Mouse (Mus musculus): ENCODE data around the gene Akap6. TPM values are rescaled to one million over a fixed set of nuclear protein-coding genes. Genes with fewer than 3 reads are reported as not detected.
"Not testable (repeated sequence)": the region's sequence is repeated elsewhere in the genome, so short reads cannot be mapped to it uniquely, and the experiment has no call there.

Gene Akap6
- polyA plus RNA-seq, 1 experiment from 2014 or later: 29.1 TPM

DNA sequence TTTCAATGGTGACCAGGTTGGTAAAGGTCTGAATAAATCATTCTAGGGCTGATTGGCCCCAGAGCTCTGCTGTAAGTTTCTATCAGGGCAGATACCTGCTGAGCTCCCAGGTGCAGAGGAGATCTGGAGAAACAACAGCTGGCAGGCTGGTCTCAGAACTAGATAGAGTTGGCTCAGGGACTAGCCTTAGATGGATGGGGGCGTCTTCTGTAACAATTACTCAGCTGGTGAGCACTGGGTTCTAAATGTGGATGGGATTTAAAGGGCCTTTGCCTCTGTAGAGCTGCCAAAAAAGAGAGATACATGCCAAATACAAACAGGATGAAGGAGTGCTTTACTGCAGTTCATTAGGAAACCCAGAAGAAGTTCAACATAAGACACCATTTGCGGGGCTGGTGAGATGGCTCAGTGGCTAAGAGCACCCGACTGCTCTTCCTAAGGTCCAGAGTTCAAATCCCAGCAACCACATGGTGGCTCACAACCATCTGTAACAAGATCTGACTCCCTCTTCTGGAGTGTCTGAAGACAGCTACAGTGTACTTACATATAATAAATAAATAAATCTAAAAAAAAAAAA, 24.9 kb downstream of the Akap6 start:
- WGBS: 64% methylated on average over 3 of the region's 3 CpGs
- H3K9ac ChIP-seq; H3K9me3 ChIP-seq; H3K27me3 ChIP-seq (replicated peaks); H3K4me1 ChIP-seq; H3K36me3 ChIP-seq (replicated peaks); H3K27ac ChIP-seq; H3K4me3 ChIP-seq; H3K4me2 ChIP-seq; ATAC-seq (replicated peaks): not testable (repeated sequence)

DNA sequence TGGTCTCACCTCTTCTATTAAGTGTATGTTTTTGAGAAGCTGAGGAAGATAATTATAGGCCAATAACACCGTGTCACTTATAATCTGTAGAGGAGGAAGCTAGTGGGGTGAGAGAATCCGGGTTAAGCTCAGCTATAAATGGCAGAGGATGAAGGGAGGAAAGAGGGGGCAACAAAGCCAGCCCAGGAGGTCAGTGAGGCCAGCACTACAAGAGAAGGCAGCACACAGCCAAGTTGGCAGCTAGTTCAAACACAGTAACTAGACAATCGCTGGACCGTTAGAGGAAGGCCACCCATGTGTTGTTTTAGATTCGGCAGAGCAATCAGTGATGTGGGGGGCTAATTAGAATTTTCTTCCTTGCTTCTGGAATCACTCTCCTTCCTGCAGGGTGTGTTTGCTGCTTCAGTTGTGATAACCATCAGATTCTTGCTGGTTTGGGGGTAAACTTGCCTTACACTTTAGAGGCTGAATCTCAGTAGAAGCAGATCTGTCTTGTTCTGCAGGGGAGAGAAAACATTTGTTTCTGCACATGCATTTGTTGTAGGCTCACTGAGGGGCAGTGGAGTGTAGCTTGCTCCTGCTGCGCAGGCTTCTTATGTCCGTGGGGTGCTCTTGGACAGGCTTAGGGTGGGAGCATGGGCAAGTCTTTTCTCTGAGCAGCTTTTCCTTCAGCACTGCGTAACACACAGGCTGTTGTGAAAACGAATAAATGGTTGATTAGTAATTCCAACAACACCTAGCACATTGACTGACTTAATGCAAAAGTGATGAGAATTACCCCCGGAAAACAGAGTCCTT, 27.4 kb downstream of the Akap6 start:
- no peaks in the 10 kb centered on the region for H3K27me3 ChIP-seq (replicated peaks)
- no peak overlapping the region for H3K27ac ChIP-seq
- ATAC-seq (replicated peaks): 0 out of 2 replicates have a peak, but pooled peaks have one; percentile 45
- H3K4me1 ChIP-seq: peaks cover 8% of the 10 kb centered on the region
- H3K9ac ChIP-seq: no peak overlapping the region
- H3K36me3 ChIP-seq (replicated peaks): no peaks in the 10 kb centered on the region
- H3K4me2 ChIP-seq: no peak overlapping the region
- H3K9me3 ChIP-seq: no peaks in the 10 kb centered on the region
- 31% methylated on average over 10 of the region's 10 CpGs for WGBS
- H3K4me3 ChIP-seq: no peak overlapping the region

DNA sequence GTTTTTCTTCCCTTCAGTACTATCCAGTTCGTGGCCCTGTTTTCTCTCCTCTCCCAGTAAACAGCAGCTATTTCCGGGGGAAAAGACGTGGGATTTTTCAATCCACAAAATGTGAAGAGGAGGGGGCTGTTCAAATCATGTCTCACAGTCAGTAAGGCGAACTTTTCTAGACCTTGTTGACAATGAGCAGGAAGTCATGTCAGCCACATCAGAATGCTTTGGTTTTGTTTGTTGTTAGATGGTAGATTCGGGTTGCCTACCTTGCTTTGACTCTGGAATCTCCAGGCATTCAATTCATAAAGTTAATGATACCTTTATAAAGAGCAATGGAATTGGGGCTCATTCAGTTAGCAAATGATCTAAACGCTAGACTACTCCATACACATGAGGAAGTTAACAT, 30.2 kb downstream of the Akap6 start:
- ATAC-seq (replicated peaks): no peak
- WGBS: 90% methylated on average over 6 of the region's 6 CpGs
- H3K27me3 ChIP-seq (replicated peaks): no peaks in the 10 kb centered on the region
- no peak overlapping the region for H3K9ac ChIP-seq
- H3K4me2 ChIP-seq: no peak overlapping the region
- no peaks in the 10 kb centered on the region for H3K36me3 ChIP-seq (replicated peaks)
- H3K27ac ChIP-seq: no peak overlapping the region
- H3K4me1 ChIP-seq: peaks cover 8% of the 10 kb centered on the region
- no peaks in the 10 kb centered on the region for H3K9me3 ChIP-seq
- H3K4me3 ChIP-seq: no peak overlapping the region

DNA sequence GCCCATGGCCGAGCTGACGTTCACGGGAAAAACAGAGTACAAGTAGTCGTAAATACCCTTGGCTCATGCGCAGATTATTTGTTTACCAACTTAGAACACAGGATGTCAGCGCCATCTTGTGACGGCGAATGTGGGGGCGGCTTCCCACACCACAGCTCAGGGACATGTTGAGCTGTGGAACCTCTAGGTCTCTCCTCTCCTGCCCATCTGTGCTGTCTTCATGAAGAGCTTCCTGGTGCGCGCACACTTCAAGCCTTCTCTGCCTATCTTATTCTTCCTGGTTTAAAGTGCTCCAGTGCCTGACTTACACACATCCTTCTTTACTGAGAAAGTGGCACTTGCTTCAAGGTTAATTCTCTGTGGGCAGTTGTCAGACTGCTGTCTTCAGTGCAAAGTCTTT, 36.0 kb downstream of the Akap6 start:
- H3K27me3 ChIP-seq (replicated peaks); H3K4me3 ChIP-seq; H3K9me3 ChIP-seq; H3K9ac ChIP-seq; H3K27ac ChIP-seq; H3K4me2 ChIP-seq; ATAC-seq (replicated peaks); H3K36me3 ChIP-seq (replicated peaks); H3K4me1 ChIP-seq: not testable (repeated sequence)
- whole genome bisulfite sequencing: 98% methylated on average over 6 of the region's 11 CpGs

DNA sequence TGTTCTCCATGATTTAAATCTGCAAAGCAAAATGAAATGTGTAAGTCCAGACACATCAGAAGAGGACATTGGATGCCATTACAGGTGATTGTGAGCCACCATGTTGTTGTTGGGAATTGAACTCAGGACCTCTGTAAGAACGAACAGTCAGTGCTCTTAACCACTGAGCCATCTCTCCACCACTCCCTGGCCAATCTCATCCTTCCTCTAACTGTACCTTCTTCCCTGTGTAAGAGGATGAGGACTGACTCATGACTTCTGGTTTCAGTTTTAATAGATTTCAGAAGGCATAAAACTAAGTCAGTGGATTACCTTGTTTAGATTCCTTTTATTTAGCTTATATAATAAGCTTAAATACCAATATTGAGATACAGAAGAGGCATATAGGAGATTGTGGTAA, 38.0 kb downstream of the Akap6 start:
- Histone ChIP-seq H3K4me1 (no peaks in the 10 kb centered on the region), H3K4me3 (no peak overlapping the region)

DNA sequence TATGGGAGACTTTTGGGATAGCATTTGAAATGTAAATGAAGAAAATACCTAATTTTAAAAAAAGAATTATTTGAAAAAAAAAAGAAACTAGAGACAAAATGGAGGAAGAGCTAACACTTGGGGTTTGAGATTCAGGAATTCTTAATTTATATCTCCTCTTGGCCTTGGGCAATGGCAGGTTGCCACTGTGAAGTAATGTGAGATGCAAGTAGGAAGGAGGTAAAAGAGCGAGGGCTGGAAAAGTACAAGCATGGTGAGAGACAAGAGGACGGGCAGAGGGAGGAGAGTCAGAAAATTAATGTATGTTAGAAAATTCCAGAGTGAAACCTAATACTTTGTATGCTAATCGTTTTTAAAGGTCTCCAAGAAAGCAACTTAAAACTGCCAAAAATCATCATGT, 40.1 kb downstream of the Akap6 start:
- 87% methylated on average over 3 of the region's 3 CpGs for WGBS
- Histone ChIP-seq H3K9ac (no peak overlapping the region), H3K27me3 (replicated peaks) (no peaks in the 10 kb centered on the region), H3K4me2 (no peak overlapping the region), H3K9me3 (no peaks in the 10 kb centered on the region), H3K27ac (no peak overlapping the region), H3K4me1 (no peaks in the 10 kb centered on the region), H3K4me3 (no peak overlapping the region), H3K36me3 (replicated peaks) (no peaks in the 10 kb centered on the region)
- ATAC-seq (replicated peaks): no peak

More for the DNA sequence above, 38.0 kb downstream of the Akap6 start:
- Histone ChIP-seq H3K4me2 (no peak overlapping the region), H3K9me3 (no peaks in the 10 kb centered on the region), H3K27ac (no peak overlapping the region), H3K9ac (no peak overlapping the region), H3K36me3 (replicated peaks) (no peaks in the 10 kb centered on the region), H3K27me3 (replicated peaks) (no peaks in the 10 kb centered on the region)
- 100% methylated on average over 1 of the region's 1 CpGs for WGBS
- no peak for ATAC-seq (replicated peaks)

DNA sequence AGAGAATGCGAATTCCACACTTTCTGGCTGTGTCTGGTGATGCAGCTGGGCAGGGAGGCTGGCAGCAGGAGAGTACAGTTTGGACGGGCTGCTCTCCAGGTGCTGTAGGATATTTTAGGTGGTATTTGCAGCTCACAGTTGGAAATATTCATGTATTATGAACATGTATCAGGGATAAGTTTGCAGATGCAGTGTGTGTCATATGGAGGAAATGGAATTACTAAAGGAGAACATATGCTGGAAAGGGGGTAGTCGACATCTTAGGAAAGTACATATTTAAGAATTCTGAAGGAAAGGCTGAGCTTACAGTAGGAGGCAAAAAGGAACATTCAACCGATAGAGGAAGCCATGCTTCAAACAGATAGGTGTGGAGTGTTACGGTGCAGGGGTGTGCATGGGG, 42.6 kb downstream of the Akap6 start:
- Histone ChIP-seq H3K27ac (no peak overlapping the region), H3K4me3 (no peak overlapping the region), H3K9ac (no peak overlapping the region), H3K27me3 (replicated peaks) (no peaks in the 10 kb centered on the region), H3K9me3 (no peaks in the 10 kb centered on the region), H3K36me3 (replicated peaks) (no peaks in the 10 kb centered on the region), H3K4me1 (no peaks in the 10 kb centered on the region), H3K4me2 (no peak overlapping the region)
- 93% methylated on average over 5 of the region's 5 CpGs for WGBS
- no peak for ATAC-seq (replicated peaks)

DNA sequence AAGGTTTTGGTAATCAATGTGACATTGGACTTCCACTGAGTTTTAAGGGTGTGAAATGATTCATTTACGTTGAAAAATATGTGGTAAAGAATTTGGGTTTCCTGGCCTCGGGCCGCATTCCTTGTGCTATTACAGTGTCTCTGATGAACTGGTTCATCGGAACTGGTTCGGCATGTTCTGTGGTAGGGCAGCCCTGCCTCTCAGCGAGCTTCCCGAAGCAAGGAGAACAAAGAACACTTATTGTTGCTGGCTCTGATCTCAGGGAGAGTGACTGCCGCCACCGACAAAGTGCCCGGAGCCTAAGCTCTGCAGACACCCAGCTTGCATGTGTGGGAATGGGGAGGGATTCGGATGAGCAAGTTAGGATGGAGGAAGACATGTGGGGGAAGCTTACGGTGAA, 50.8 kb downstream of the Akap6 start:
- Histone ChIP-seq H3K4me1 (peaks cover 5% of the 10 kb centered on the region), H3K4me3 (no peak overlapping the region), H3K9me3 (no peaks in the 10 kb centered on the region), H3K36me3 (replicated peaks) (no peaks in the 10 kb centered on the region), H3K4me2 (no peak overlapping the region), H3K9ac (no peak overlapping the region), H3K27me3 (replicated peaks) (no peaks in the 10 kb centered on the region), H3K27ac (no peak overlapping the region)
- WGBS: 56% methylated on average over 12 of the region's 12 CpGs
- ATAC-seq (replicated peaks): no peak

DNA sequence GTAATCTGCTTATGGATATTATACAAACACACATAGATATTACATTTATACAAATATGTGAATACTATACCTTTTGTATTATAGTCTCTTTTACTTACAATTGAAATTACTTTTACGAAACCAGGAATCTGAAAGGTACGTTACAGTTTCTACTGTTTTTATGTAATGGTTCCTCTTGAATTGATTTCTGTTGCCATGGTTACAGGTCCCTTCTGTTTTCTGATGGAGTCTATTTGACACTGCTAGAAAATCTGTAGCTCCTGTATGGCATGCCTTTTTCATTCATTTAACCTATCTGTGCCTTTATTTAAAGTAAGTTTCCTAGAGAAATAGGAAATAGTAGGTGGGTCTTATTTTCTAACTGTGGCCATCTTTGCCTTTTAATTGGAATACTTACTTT, 56.5 kb downstream of the Akap6 start:
- no peaks in the 10 kb centered on the region for H3K9me3 ChIP-seq
- peaks cover 9% of the 10 kb centered on the region for H3K4me1 ChIP-seq
- H3K27me3 ChIP-seq (replicated peaks): no peaks in the 10 kb centered on the region
- WGBS: 60% methylated on average over 2 of the region's 2 CpGs
- no peak overlapping the region for H3K27ac ChIP-seq
- H3K36me3 ChIP-seq (replicated peaks): no peaks in the 10 kb centered on the region
- no peak overlapping the region for H3K4me3 ChIP-seq
- no peak overlapping the region for H3K9ac ChIP-seq
- ATAC-seq (replicated peaks): no peak
- H3K4me2 ChIP-seq: no peak overlapping the region

DNA sequence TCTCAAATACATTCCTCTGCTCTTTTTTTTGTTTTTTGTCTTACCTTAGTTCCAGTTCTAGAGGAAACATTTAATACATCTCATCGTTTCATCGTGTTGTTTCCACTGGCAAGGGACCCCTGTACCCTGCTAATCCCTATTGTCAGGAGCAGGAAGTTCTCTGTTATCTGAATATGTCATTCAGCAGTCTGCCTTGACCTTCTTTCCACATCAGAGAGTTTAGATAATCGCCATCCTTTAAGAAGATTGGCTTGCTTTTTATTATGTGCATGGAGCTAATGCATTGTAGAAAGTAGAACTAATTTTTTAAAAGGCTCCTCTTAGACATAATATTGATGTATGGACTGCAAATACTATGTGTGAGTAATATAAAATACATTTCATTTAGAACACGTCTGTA, 58.7 kb downstream of the Akap6 start:
- no peak for ATAC-seq (replicated peaks)
- Histone ChIP-seq H3K9me3 (no peaks in the 10 kb centered on the region), H3K4me1 (peaks cover 7% of the 10 kb centered on the region), H3K4me2 (no peak overlapping the region), H3K9ac (no peak overlapping the region), H3K36me3 (replicated peaks) (no peaks in the 10 kb centered on the region), H3K27ac (no peak overlapping the region), H3K27me3 (replicated peaks) (no peaks in the 10 kb centered on the region), H3K4me3 (no peak overlapping the region)
- 10% methylated on average over 4 of the region's 4 CpGs for WGBS

DNA sequence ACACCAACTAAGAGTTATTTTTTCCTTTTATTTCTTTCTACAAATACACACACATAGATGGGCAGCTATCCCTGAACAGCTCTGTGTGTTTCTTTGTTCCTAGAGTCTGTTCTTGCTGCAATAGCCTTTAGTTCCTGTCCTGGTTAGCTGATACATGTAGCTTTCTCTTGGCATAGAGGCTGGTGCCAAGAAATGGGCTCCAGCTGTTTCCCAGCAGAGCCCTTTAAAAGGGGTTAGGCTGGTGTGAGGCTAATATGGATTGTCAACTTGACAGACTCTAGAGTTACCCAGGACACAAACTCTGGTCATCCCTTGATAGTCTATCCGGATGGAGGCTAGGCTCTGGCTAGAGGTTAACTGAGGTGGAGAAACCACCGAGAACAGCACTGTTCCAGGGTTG, 64.9 kb downstream of the Akap6 start:
- H3K27ac ChIP-seq: no peak overlapping the region
- no peak overlapping the region for H3K4me2 ChIP-seq
- no peak for ATAC-seq (replicated peaks)
- H3K9ac ChIP-seq: no peak overlapping the region
- no peaks in the 10 kb centered on the region for H3K36me3 ChIP-seq (replicated peaks)
- H3K4me3 ChIP-seq: no peak overlapping the region
- no peaks in the 10 kb centered on the region for H3K4me1 ChIP-seq
- no peaks in the 10 kb centered on the region for H3K27me3 ChIP-seq (replicated peaks)
- no peaks in the 10 kb centered on the region for H3K9me3 ChIP-seq
- WGBS: 86% methylated on average over 2 of the region's 2 CpGs

DNA sequence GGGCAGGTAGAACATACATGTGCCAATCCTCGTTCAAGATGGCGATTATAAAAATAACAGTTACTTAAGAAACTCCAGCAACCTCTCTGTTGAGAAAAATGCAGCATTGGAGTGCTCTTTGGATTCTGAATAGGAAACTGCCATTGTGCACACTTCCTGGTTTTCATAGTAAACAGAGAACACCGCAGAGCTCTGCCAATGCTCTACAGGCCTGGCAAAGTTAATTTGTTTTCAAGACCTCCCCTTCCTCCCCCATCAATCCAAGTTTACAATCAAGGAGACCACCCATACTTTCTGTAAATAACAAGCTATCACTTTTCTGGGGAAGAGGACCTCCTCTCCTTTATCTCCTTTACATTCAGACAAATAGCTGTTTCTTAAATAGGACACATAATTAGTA, 65.6 kb downstream of the Akap6 start:
- H3K9ac ChIP-seq: no peak overlapping the region
- no peak overlapping the region for H3K4me2 ChIP-seq
- H3K4me3 ChIP-seq: no peak overlapping the region
- H3K9me3 ChIP-seq: no peaks in the 10 kb centered on the region
- 90% methylated on average over 3 of the region's 3 CpGs for WGBS
- H3K36me3 ChIP-seq (replicated peaks): no peaks in the 10 kb centered on the region
- no peak overlapping the region for H3K27ac ChIP-seq
- no peak for ATAC-seq (replicated peaks)
- H3K4me1 ChIP-seq: peaks cover 5% of the 10 kb centered on the region; the same call in 1 of the 2 replicates
- H3K27me3 ChIP-seq (replicated peaks): no peaks in the 10 kb centered on the region

DNA sequence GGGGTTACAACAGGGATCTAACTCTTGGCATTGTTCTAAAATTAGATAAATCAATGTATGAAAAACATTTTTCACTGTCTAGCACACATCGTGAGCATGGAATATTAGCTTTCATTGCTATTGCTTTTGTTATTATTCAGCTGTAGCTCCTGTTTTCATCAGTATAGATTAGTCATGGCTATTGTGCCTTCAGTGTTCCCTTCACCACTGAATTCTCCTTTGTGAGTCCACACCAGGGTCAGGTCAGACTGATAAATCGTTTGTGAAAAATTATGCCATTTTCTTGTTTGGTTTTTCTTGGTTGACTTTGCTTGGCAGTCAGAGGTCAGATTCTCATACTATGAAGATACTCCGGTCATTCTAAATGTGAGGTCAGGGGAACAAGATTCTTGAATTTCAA, 70.4 kb downstream of the Akap6 start:
- no peak for ATAC-seq (replicated peaks)
- no peak overlapping the region for H3K9ac ChIP-seq
- H3K36me3 ChIP-seq (replicated peaks): no peaks in the 10 kb centered on the region
- H3K4me3 ChIP-seq: no peak overlapping the region
- H3K9me3 ChIP-seq: no peaks in the 10 kb centered on the region
- H3K4me1 ChIP-seq: peaks cover 38% of the 10 kb centered on the region
- no peak overlapping the region for H3K27ac ChIP-seq
- no peaks in the 10 kb centered on the region for H3K27me3 ChIP-seq (replicated peaks)
- WGBS: 25% methylated on average over 3 of the region's 3 CpGs
- H3K4me2 ChIP-seq: no peak overlapping the region

Measured in midbrain, embryonic 15.5 days (tissue).